Mouse (Mus musculus) stomach, embryonic 14.5 days (tissue): ENCODE results near the gene D630003M21Rik. TPM values are rescaled to one million over a fixed set of nuclear protein-coding genes. Genes with fewer than 3 reads are reported as not detected.

Source experiments
- ATAC-seq: fragments of 200-750 bp; cut with Nextera tagmentation; 2 replicates; pipeline ENCODE4 v1.8.0; 2017; ENCODE audit warnings: low read depth, moderate TSS enrichment; ENCODE audit not compliant: insufficient number of reproducible peaks, insufficient read depth, low FRiP score
- H3K27ac ChIP-seq: fragments of 300-500 bp; sonication (generic); 2 replicates; pipeline ENCODE4 v1.5.1; 2014; ENCODE audit warnings: mild to moderate bottlenecking, low read length, moderate library complexity, mixed read lengths
- H3K27me3 ChIP-seq: fragments of 300-500 bp; sonication (generic); 2 replicates; pipeline ENCODE4 v1.6.1; 2014; ENCODE audit warnings: low read length, control low read depth, mixed read lengths; ENCODE audit not compliant: control insufficient read depth, insufficient read depth
- H3K36me3 ChIP-seq: fragments of 300-500 bp; sonication (generic); 2 replicates; pipeline ENCODE4 v1.6.1; 2014; ENCODE audit warnings: mild to moderate bottlenecking, control low read depth, low read length, moderate library complexity, mixed read lengths; ENCODE audit not compliant: control insufficient read depth, insufficient read depth
- H3K4me1 ChIP-seq: fragments of 300-500 bp; sonication (generic); 2 replicates; pipeline ENCODE4 v1.6.1; 2014; ENCODE audit warnings: low read length, control low read depth, mixed read lengths; ENCODE audit not compliant: control insufficient read depth, insufficient read depth
- H3K4me2 ChIP-seq: fragments of 300-500 bp; sonication (generic); replicated peaks from 2 replicates; pipeline ENCODE4 v1.6.1; 2014; ENCODE audit warnings: low read depth, low read length, control low read depth
- H3K4me3 ChIP-seq: fragments of 300-500 bp; sonication (generic); 2 replicates; pipeline ENCODE4 v1.5.1; 2014; ENCODE audit warnings: low read depth, low read length, control low read depth
- H3K9ac ChIP-seq: fragments of 300-500 bp; sonication (generic); replicated peaks from 2 replicates; pipeline ENCODE4 v1.6.1; 2014; ENCODE audit warnings: low read depth, mild to moderate bottlenecking, control low read depth, low read length, moderate library complexity, mixed read lengths
- H3K9me3 ChIP-seq: fragments of 300-500 bp; sonication (generic); 2 replicates; pipeline ENCODE4 v1.6.1; 2016; ENCODE audit warnings: low read depth, low read length, control low read depth; ENCODE audit not compliant: control insufficient read depth
- WGBS: fragments of 180-500 bp; shearing (Covaris S2); extraction: QIAGEN DNeasy Blood & Tissue Kit; methylation state at CpG from one replicate; pipeline ENCODE4 v1.1.7; 2014; 5-methylcytosine and 5-hydroxymethylcytosine counted together
- polyA plus RNA-seq: library from polyadenylated mRNA; unstranded; fragments of >200 nt; fragmentation: Nextera tagmentation; extraction: Ambion mirVana; gene quantifications from 2 replicates; pipeline ENCODE4 v1.2.1, GENCODE M21; 2014

D630003M21Rik gene
- polyA plus RNA-seq, 1 experiment from 2014 or later, result 2.6 TPM

GRCm38 (mm10) chr2:158231071-158231470 lies 2.0 kb upstream of the D630003M21Rik start:
- H3K27me3 ChIP-seq, result no peaks in the 10 kb centered on the region
- H3K36me3 ChIP-seq, result no peaks in the 10 kb centered on the region
- ATAC-seq, result no peak
- H3K4me1 ChIP-seq, result peaks cover 8% of the 10 kb centered on the region; the same call in 1 of the 2 replicates
- H3K9me3 ChIP-seq, result no peaks in the 10 kb centered on the region; the same call in 1 of the 2 replicates
- WGBS, result 38% methylated on average over 5 of the region's 5 CpGs
- H3K4me3 ChIP-seq, result no peak overlapping the region
- no peak overlapping the region for H3K9ac ChIP-seq
- no peak overlapping the region for H3K4me2 ChIP-seq
- no peak overlapping the region for H3K27ac ChIP-seq

GRCm38 (mm10) chr2:158230617-158231016 lies 1.6 kb upstream of the D630003M21Rik start:
- ATAC-seq, result no peak

GRCm38 (mm10) chr2:158229503-158229892 lies 476 bp upstream of the D630003M21Rik start:
- Histone ChIP-seq H3K27me3 (no peaks in the 10 kb centered on the region), H3K27ac (no peak overlapping the region), H3K9me3 (no peaks in the 10 kb centered on the region; the same call in 1 of the 2 replicates), H3K4me3 (peak overlapping the region; percentile 41), H3K9ac (peak overlapping the region; percentile 36; the same call in 1 of the 2 replicates), H3K4me1 (peaks cover 8% of the 10 kb centered on the region; the same call in 1 of the 2 replicates), H3K4me2 (peak overlapping the region; percentile 87), H3K36me3 (no peaks in the 10 kb centered on the region)
- ATAC-seq, result no peak; the same call in 1 of the 2 replicates
- 28% methylated on average over 7 of the region's 7 CpGs for WGBS

More at GRCm38 (mm10) chr2:158230617-158231016, 1.6 kb upstream of the D630003M21Rik start:
- H3K4me2 ChIP-seq, result no peak overlapping the region
- H3K36me3 ChIP-seq, result no peaks in the 10 kb centered on the region
- no peak overlapping the region for H3K4me3 ChIP-seq
- H3K27me3 ChIP-seq, result no peaks in the 10 kb centered on the region
- no peak overlapping the region for H3K27ac ChIP-seq
- WGBS, result 38% methylated on average over 6 of the region's 6 CpGs
- H3K9ac ChIP-seq, result no peak overlapping the region
- H3K9me3 ChIP-seq, result no peaks in the 10 kb centered on the region; the same call in 1 of the 2 replicates
- peaks cover 8% of the 10 kb centered on the region; the same call in 1 of the 2 replicates for H3K4me1 ChIP-seq

DNA sequence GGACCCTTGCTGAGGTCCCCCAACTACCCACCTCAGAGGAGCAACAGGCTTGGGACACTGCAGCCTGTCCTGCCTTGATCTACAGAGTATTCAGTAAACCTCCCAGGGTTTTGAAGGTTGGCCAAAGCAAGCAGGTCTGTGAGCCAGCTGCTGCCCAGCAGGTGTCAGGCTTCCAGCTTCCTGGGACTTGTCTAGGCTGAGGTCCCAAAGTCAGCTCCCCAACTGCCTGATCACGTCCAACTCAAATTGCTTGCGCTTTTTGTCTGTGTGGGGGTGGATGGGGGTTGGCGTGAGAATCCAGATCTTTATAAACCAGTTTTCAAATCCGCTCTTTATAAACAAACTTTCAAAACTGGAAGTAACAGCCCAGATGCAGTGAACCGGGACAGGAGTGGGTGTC lies 3.7 kb downstream of the D630003M21Rik start:
- Histone ChIP-seq H3K4me3 (no peak overlapping the region), H3K27me3 (no peaks in the 10 kb centered on the region), H3K9me3 (no peaks in the 10 kb centered on the region), H3K4me2 (no peak overlapping the region), H3K9ac (no peak overlapping the region), H3K4me1 (peaks cover 16% of the 10 kb centered on the region; the same call in 1 of the 2 replicates), H3K27ac (no peak overlapping the region), H3K36me3 (no peaks in the 10 kb centered on the region)
- WGBS, result 55% methylated on average over 5 of the region's 5 CpGs
- no peak for ATAC-seq

GRCm38 (mm10) chr2:158223497-158223896 lies 5.5 kb downstream of the D630003M21Rik start:
- Histone ChIP-seq H3K4me1 (0 out of 2 replicates have a peak, but pooled peaks cover 8% of the 10 kb centered on the region), H3K4me3 (no peak overlapping the region), H3K27ac (no peak overlapping the region), H3K4me2 (no peak overlapping the region), H3K9me3 (no peaks in the 10 kb centered on the region), H3K27me3 (no peaks in the 10 kb centered on the region), H3K9ac (no peak overlapping the region), H3K36me3 (no peaks in the 10 kb centered on the region)
- WGBS, result 60% methylated on average over 3 of the region's 3 CpGs
- no peak for ATAC-seq

DNA sequence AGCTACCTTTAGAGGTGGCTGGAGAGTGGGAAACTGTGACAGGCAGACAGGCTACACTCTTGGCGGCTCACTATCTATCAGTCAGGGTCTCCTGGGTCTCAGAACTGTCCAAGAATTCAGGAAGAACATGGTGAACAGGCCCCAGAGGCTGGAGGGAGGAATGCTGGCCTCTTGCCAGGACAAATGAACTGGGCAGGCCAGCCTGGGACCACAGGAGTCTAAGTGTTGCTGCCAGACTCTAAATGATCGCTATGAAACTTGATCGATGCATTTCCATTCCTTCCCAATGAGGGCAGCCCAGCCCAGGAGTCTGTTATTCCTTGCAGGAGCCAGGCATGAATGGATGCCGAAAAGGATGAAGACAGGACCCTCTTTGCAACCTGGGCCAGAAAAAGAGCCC lies 6.4 kb downstream of the D630003M21Rik start:
- ATAC-seq, result no peak
- WGBS, result 61% methylated on average over 4 of the region's 4 CpGs
- no peaks in the 10 kb centered on the region for H3K9me3 ChIP-seq
- H3K4me3 ChIP-seq, result no peak overlapping the region
- no peak overlapping the region for H3K4me2 ChIP-seq
- H3K9ac ChIP-seq, result no peak overlapping the region
- H3K27ac ChIP-seq, result no peak overlapping the region
- H3K36me3 ChIP-seq, result no peaks in the 10 kb centered on the region
- 0 out of 2 replicates have a peak, but pooled peaks cover 8% of the 10 kb centered on the region for H3K4me1 ChIP-seq
- H3K27me3 ChIP-seq, result no peaks in the 10 kb centered on the region

DNA sequence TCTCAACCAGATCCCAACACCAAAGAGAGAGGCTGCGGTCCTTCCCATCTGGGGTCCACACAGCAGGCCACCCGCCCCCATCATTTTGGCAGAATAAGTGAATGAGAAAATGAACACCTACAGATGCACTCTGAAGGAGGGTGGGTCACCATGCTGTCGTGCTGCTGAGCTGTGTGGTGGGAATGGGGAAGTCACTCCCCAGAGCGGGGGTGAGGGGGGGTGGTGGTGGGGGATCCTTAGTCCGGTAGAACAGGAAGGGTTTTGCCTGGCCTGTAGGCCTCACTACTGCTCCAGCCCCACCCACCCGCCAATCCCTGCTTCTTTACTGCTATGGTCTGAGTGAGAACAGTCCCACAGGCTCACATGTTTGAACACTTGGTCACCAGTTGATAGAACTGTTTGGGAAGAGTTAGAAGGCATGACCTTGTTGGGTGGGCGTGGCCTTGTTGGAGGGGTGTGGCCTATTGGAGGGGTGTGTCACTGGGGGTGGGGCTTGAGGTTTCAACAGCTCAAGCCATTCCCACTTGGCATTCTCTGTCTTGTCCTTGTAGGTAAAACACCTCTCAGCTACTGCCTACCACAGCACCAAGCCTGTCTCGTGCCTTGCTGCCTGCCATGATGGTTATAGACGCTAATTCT lies 7.5 kb downstream of the D630003M21Rik start:
- Histone ChIP-seq H3K9ac (no peak overlapping the region), H3K27me3 (no peaks in the 10 kb centered on the region), H3K36me3 (no peaks in the 10 kb centered on the region), H3K4me2 (no peak overlapping the region), H3K27ac (no peak overlapping the region), H3K4me1 (0 out of 2 replicates have a peak, but pooled peaks cover 8% of the 10 kb centered on the region), H3K9me3 (no peaks in the 10 kb centered on the region), H3K4me3 (no peak overlapping the region)
- WGBS, result 86% methylated on average over 9 of the region's 9 CpGs
- ATAC-seq, result 0 out of 2 replicates have a peak, but pooled peaks have one; percentile 43

DNA sequence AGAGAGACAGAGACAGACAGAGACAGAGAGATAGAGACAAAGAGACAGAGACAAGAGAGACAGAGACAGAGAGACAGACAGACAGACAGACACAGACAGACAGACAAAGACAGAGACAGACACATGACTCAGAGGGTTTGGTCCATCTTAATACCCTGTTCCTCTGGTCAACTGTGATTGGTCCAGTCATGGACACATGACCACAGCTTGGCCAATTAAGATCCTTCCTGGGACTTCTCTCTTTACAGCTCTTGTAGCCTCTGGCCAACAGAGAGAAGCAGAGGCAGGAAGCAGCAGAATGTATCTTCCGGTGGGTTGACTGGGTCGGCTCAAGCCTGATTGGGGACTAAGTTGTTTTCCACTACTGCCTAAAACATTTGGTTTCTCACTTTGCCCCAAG lies 9.5 kb downstream of the D630003M21Rik start:
- Histone ChIP-seq H3K9ac (no peak overlapping the region), H3K36me3 (no peaks in the 10 kb centered on the region), H3K27me3 (no peaks in the 10 kb centered on the region), H3K4me1 (peaks cover 12% of the 10 kb centered on the region; the same call in 1 of the 2 replicates), H3K27ac (no peak overlapping the region), H3K9me3 (no peaks in the 10 kb centered on the region), H3K4me3 (no peak overlapping the region), H3K4me2 (no peak overlapping the region)
- no peak for ATAC-seq
- 95% methylated on average over 2 of the region's 2 CpGs for WGBS
